Mouse (Mus musculus) macrophage (primary cell): ENCODE data around the gene Ppp1r9b. TPM values are rescaled to one million over a fixed set of nuclear protein-coding genes. Genes with fewer than 3 reads are reported as not detected.
A peak's percentile ranks its signal among the peaks of the same experiment; 100 is the strongest.

Experiments used
- H3K27ac ChIP-seq: fragments of 350-480 bp; formaldehyde crosslinking; 2 replicates; pipeline ENCODE4 v1.9.0; 2021
- H3K36me3 ChIP-seq: fragments of 350-480 bp; formaldehyde crosslinking; 2 replicates; pipeline ENCODE4 v1.9.0; 2021; ENCODE audit errors: inconsistent target
- H3K4me3 ChIP-seq: fragments of 350-480 bp; formaldehyde crosslinking; 2 replicates; pipeline ENCODE4 v1.9.0; 2021; ENCODE audit errors: inconsistent target
- H3K79me2 ChIP-seq: fragments of 350-480 bp; formaldehyde crosslinking; 2 replicates; pipeline ENCODE4 v1.9.0; 2021; ENCODE audit errors: inconsistent target
- WGBS: methylation state at CpG from one replicate; pipeline ENCODE4 v1.1.7; 2026; ENCODE audit warnings: inconsistent platforms; ENCODE audit not compliant: missing documents; 5-methylcytosine and 5-hydroxymethylcytosine counted together
- polyA plus RNA-seq: library from polyadenylated mRNA; stranded (reverse); fragments of 250-400 nt; gene quantifications from 3 replicates; pipeline ENCODE4 v1.2.4, GENCODE M21; 2018; ENCODE audit warnings: inconsistent platforms

The Ppp1r9b gene
- polyA plus RNA-seq, 1 experiment from 2014 or later = 176 TPM

- 96% methylated on average over 9 of the region's 10 CpGs for whole genome bisulfite sequencing
- no peaks in the 10 kb centered on the region for H3K36me3 ChIP-seq
- no peaks in the 10 kb centered on the region for H3K79me2 ChIP-seq
- no peak overlapping the region for H3K4me3 ChIP-seq
- no peak overlapping the region for H3K27ac ChIP-seq
Measured at GRCm38 (mm10) chr11:95034902-95035301, 44.1 kb downstream of the Ppp1r9b start.

- Histone ChIP-seq H3K36me3 (no peaks in the 10 kb centered on the region), H3K27ac (no peak overlapping the region), H3K4me3 (no peak overlapping the region), H3K79me2 (no peaks in the 10 kb centered on the region)
- whole genome bisulfite sequencing = 95% methylated on average over 5 of the region's 5 CpGs
Measured at GRCm38 (mm10) chr11:95036521-95036920, 45.7 kb downstream of the Ppp1r9b start.

GRCm38 (mm10) chr11:95037306-95037705 lies 46.5 kb downstream of the Ppp1r9b start:
- H3K36me3 ChIP-seq = no peaks in the 10 kb centered on the region
- H3K4me3 ChIP-seq = no peak overlapping the region
- no peak overlapping the region for H3K27ac ChIP-seq
- WGBS = 88% methylated on average over 6 of the region's 6 CpGs
- H3K79me2 ChIP-seq = no peaks in the 10 kb centered on the region

- Histone ChIP-seq H3K79me2 (no peaks in the 10 kb centered on the region), H3K36me3 (no peaks in the 10 kb centered on the region), H3K27ac (no peak overlapping the region), H3K4me3 (no peak overlapping the region)
- WGBS = 94% methylated on average over 14 of the region's 14 CpGs
Measured at GRCm38 (mm10) chr11:95038156-95038817, 47.5 kb downstream of the Ppp1r9b start.

- H3K79me2 ChIP-seq = no peaks in the 10 kb centered on the region
- no peak overlapping the region for H3K4me3 ChIP-seq
- no peak overlapping the region for H3K27ac ChIP-seq
- 93% methylated on average over 13 of the region's 13 CpGs for WGBS
- no peaks in the 10 kb centered on the region for H3K36me3 ChIP-seq
Measured at GRCm38 (mm10) chr11:95038818-95039655, 48.2 kb downstream of the Ppp1r9b start.

- Histone ChIP-seq H3K36me3 (no peaks in the 10 kb centered on the region), H3K79me2 (no peaks in the 10 kb centered on the region), H3K4me3 (no peak overlapping the region), H3K27ac (no peak overlapping the region)
- 94% methylated on average over 4 of the region's 4 CpGs for WGBS
Measured at GRCm38 (mm10) chr11:95039766-95040165, 48.9 kb downstream of the Ppp1r9b start.

GRCm38 (mm10) chr11:95040491-95041138 lies 49.8 kb downstream of the Ppp1r9b start:
- no peaks in the 10 kb centered on the region for H3K36me3 ChIP-seq
- H3K4me3 ChIP-seq = peak overlapping the region; percentile 44
- H3K27ac ChIP-seq = no peak overlapping the region
- 4% methylated on average over 20 of the region's 20 CpGs for WGBS
- H3K79me2 ChIP-seq = no peaks in the 10 kb centered on the region

GRCm38 (mm10) chr11:95041139-95041609 lies 50.3 kb downstream of the Ppp1r9b start, which contains the start of gene Pdk2:
TSS of gene Pdk2 (minus strand) at chr11:95041354.
- Histone ChIP-seq H3K79me2 (no peaks in the 10 kb centered on the region), H3K4me3 (peak within 1 kb of the TSS; percentile 44), H3K27ac (no peak within 1 kb of the TSS), H3K36me3 (no peaks in the 10 kb centered on the region)
- WGBS = under 1% methylated on average over 41 of the region's 41 CpGs

GRCm38 (mm10) chr11:95042096-95042495 lies 51.3 kb downstream of the Ppp1r9b start:
- H3K27ac ChIP-seq = no peak overlapping the region
- H3K79me2 ChIP-seq = no peaks in the 10 kb centered on the region
- peak overlapping the region; percentile 34 for H3K4me3 ChIP-seq
- 0% methylated on average over 9 of the region's 11 CpGs for WGBS
- no peaks in the 10 kb centered on the region for H3K36me3 ChIP-seq

- no peak overlapping the region for H3K27ac ChIP-seq
- H3K79me2 ChIP-seq = no peaks in the 10 kb centered on the region
- no peak overlapping the region for H3K4me3 ChIP-seq
- H3K36me3 ChIP-seq = no peaks in the 10 kb centered on the region
- WGBS = 94% methylated on average over 4 of the region's 4 CpGs
Measured at GRCm38 (mm10) chr11:95043060-95043459, 52.2 kb downstream of the Ppp1r9b start.

- 78% methylated on average over 7 of the region's 7 CpGs for WGBS
- Histone ChIP-seq H3K36me3 (no peaks in the 10 kb centered on the region), H3K27ac (no peak overlapping the region), H3K79me2 (no peaks in the 10 kb centered on the region), H3K4me3 (no peak overlapping the region)
Measured at GRCm38 (mm10) chr11:95043608-95044007, 52.8 kb downstream of the Ppp1r9b start.

GRCm38 (mm10) chr11:95044185-95044870 lies 53.5 kb downstream of the Ppp1r9b start:
- Histone ChIP-seq H3K4me3 (no peak overlapping the region), H3K79me2 (no peaks in the 10 kb centered on the region), H3K36me3 (no peaks in the 10 kb centered on the region), H3K27ac (no peak overlapping the region)
- 89% methylated on average over 12 of the region's 13 CpGs for WGBS

- H3K4me3 ChIP-seq = no peak overlapping the region
- H3K36me3 ChIP-seq = no peaks in the 10 kb centered on the region
- no peaks in the 10 kb centered on the region for H3K79me2 ChIP-seq
- H3K27ac ChIP-seq = no peak overlapping the region
- 55% methylated on average over 9 of the region's 9 CpGs for WGBS
Measured at GRCm38 (mm10) chr11:95046980-95047680, 56.3 kb downstream of the Ppp1r9b start.

- no peak overlapping the region for H3K4me3 ChIP-seq
- 94% methylated on average over 9 of the region's 9 CpGs for WGBS
- H3K79me2 ChIP-seq = no peaks in the 10 kb centered on the region
- H3K27ac ChIP-seq = no peak overlapping the region
- no peaks in the 10 kb centered on the region for H3K36me3 ChIP-seq
Measured at GRCm38 (mm10) chr11:95053062-95053461, 62.2 kb downstream of the Ppp1r9b start.
